Mouse (Mus musculus) lung, postnatal 36 days (tissue): Measurements from ENCODE around the gene Rapgef4.
A peak's percentile ranks its signal among the peaks of the same experiment; 100 is the strongest.

Experiments used
- DNase-seq: peaks from one replicate; pipeline ENCODE4 v3.0.0; 2022; ENCODE audit warnings: mixed read lengths

Rapgef4 gene

DNA sequence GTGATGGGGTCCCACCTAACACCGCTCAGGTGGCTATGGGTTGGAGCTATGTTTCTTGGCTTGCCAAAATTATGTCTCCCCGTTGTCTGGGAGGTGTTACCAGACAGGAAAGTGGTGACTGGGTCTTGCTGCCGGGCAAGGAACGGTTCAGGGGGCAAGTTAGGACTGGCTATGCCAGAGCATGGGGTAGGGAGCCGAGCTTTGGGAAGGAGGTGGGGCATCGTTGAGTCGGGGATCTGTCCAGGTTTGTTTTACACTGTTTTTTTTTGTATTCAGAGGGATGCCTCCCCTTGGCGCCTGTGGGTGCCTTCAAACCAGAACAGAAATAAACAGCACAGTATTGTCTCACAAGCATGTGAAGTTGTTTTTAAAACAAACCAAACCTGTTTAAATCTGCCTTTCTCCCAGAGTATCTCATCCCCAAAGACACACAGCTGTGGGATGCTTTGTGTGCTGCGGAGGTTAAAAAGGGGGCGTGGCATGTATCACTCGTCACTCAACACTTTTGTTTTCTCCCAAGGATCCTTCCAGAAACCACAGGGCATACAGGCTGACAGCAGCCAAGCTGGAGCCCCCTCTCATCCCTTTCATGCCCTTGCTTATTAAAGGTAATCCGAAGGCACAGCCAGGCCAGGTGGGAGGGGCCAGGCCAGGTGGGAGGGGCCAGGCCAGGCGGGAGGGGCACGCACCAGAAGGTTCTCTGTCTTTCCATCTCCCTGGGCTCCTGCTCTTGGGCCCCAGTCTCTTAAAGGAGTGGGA lies 260.9 kb downstream of the Rapgef4 start:
- no peak for DNase-seq

GRCm38 (mm10) chr2:72242910-72243675 lies 262.1 kb downstream of the Rapgef4 start:
- peak; percentile 36 for DNase-seq

DNA sequence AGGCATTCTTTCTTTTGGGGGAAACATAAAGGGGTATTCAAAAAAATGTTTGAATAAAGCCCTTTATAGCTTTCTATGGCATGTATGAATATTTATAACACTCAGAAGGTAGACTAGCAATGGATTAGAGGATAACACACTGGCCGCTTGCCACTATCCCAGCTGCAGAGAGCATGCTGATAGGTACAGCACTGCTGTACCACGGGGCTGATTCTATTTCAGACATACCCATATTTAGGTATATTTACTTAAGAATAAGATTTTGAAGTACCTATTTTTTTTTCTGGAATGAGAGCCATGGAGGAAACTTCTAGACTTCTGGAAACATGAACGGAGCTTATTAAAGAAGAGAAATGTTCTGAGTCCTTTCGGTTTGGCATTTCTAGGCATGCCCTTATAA lies 264.6 kb downstream of the Rapgef4 start:
- no peak for DNase-seq

DNA sequence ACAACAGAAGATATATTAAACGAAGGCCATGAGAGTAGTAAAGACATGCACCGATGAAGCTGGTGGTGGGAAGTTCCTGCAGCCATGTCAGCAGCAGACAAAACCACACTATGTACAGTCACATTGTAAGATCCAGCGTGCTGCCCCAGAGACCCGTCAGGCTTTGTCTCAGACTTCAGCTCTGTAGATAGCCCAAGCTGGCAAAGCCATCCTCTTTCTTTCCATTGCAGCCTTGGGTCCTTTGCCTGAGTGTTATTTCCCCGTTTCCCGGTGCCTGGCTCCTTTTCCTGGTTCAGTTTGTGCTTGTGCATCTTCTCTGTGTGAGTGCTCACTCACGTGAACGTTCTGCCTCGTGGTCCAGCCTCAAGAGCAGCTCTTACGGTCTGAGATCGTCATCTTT lies 265.3 kb downstream of the Rapgef4 start:
- no peak for DNase-seq

DNA sequence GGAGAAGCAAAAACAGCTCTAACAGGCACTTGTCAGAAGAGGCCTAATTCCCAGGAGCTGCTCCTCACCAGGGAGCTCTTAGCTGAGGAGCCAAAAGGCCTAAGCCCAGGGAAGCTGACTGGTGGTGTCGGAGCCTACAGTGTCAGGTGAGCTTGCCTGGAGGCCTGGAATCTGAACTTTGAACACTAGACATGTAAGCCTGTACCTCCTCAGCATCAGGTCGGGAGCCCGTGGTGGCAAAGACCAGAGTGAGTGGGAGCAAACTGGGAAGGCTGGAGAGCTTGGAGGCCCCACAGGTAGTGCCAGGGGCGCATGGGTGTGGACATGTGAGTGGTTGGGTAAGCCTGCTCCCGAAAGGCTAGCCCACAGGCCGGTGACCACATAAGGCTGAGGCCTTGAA lies 266.8 kb downstream of the Rapgef4 start:
- DNase-seq: no peak

- DNase-seq: no peak
Measured at GRCm38 (mm10) chr2:72252510-72253505, 271.8 kb downstream of the Rapgef4 start.

- DNase-seq: no peak
Measured at GRCm38 (mm10) chr2:72253882-72254281, 272.8 kb downstream of the Rapgef4 start.

GRCm38 (mm10) chr2:72254813-72255582 lies 274.0 kb downstream of the Rapgef4 start:
- DNase-seq: peak; percentile 37

- DNase-seq: peak; percentile 57
Measured at GRCm38 (mm10) chr2:72260704-72261103, 279.7 kb downstream of the Rapgef4 start.

DNA sequence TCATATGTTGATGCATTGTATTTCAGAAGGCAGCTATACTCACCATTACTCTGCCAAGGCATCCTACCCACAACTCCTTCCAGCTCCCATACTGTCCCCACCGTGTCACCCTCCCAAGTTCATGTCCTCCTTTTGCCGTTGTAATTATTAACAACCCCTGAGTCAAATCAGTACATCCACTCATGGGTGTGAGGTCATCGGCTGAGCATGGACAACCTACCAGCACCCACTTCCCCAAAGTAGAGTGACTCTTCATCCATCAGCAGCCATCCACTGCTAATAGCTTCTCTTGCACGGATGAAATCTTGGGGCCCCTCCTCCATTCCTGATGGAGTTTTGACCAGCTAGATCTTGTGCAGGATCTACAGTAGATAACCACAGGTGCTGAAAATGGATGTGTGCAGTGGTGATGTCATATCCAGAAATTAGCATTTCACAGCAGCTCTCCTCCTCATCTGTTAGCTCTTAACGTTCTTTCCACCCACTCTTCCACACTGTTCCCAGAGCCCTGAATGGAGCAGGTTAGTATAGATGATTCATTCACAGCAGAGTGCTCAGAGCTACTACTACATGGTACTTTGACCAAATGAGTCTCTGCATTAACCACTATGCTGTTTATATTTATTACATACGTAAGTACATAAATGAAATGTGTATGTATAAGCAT lies 281.9 kb downstream of the Rapgef4 start:
- DNase-seq: no peak

GRCm38 (mm10) chr2:72267390-72267789 lies 286.4 kb downstream of the Rapgef4 start:
- DNase-seq: no peak

- peak; percentile 44 for DNase-seq
Measured at GRCm38 (mm10) chr2:72269651-72270341, 288.8 kb downstream of the Rapgef4 start.

DNA sequence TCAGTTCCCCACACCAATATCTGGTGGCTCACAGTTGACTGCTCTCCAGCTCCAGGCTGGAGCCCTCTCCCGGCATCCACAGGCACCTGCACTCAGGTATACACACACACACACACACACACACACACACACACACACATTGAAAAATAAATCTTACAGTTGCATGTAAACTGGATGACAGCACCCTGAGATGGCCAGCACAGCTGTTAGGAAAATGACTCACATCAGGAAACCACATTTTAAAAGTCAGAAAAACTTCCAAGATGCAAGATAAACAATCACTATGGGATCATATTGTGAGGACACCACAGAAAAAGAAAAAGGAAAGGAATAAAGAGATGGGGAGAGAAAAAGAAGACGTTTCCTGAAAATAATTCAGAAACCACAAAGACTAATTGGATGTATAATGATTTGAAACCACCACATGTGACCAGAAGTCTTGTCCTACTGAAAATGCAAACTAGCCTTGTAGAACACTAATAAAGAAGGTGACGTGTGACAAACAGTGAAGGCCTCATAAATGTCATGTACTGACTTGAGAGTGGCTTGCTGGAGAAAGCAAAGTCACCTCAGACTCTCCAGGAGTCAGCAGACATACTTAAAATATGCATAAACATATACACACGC lies 297.3 kb downstream of the Rapgef4 start:
- no peak for DNase-seq

DNA sequence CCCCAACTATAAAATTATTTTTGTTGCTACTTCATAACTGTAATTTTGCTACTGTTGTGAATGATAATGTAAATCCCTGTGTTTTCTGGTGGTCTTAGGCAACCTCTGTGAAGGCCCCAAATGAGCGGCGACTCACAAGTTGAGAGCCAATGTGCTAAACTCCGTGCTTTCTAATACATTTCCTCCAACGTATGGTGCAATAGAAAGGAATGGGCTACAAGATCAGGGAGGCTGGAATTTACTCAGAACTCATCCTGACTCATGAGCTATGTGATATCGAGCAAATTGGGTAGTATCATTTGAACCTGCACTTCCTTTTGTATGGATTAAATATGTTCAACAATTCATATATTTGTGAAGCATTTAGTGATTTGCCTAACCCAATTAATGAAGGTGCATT lies 299.5 kb downstream of the Rapgef4 start:
- DNase-seq: no peak

GRCm38 (mm10) chr2:72281971-72282370 lies 300.9 kb downstream of the Rapgef4 start:
- DNase-seq: no peak

- DNase-seq: no peak
Measured at GRCm38 (mm10) chr2:72282733-72283132, 301.7 kb downstream of the Rapgef4 start.

GRCm38 (mm10) chr2:72284689-72285088 lies 303.6 kb downstream of the Rapgef4 start:
- DNase-seq: peak; percentile 29

- peak; percentile 82 for DNase-seq
Measured at GRCm38 (mm10) chr2:72285256-72285887, 304.3 kb downstream of the Rapgef4 start, which contains the start of gene Map3k20. Map3k20 (plus strand) TSS chr2:72285637.

DNA sequence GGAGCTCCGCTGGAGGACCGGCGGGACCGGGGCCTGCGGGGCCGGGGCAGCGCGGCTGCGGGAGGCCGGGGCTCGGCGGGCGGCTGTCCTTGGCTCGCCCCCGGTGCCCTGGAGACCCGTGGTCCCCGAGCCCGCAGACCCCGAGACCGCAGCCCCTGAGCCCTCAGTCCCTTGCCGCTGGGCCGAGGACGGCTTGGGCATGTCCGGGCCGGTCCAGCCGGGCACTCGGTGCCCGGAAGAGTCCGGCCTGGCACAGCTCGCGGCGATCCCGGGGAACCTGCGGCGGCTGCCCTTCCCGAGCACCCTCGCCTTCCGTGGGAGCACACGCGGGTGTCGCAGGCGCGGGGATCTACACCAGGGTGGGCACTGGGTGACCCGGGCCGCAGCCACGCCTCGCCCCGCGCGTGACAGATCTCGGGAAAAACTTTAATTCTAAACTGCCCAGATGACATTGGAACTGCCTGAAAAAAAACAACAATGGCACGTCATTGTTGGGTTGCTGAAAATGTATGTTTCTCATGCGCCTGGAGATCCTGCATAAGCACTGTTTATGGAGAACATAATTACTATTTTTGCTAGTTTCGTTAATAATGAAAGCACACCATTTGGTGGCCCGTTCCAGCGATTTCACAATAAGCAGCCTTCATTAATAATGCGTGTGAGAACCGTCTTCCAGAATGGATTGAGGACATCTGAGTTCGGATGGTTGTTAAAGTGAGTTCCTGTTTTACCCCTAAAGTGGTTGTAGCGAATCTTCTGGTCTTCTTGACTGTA lies 305.0 kb downstream of the Rapgef4 start:
- DNase-seq: peak; percentile 55
